8 mouse cellular contexts compared by ENCODE assay signal in the genomic region with DNA sequence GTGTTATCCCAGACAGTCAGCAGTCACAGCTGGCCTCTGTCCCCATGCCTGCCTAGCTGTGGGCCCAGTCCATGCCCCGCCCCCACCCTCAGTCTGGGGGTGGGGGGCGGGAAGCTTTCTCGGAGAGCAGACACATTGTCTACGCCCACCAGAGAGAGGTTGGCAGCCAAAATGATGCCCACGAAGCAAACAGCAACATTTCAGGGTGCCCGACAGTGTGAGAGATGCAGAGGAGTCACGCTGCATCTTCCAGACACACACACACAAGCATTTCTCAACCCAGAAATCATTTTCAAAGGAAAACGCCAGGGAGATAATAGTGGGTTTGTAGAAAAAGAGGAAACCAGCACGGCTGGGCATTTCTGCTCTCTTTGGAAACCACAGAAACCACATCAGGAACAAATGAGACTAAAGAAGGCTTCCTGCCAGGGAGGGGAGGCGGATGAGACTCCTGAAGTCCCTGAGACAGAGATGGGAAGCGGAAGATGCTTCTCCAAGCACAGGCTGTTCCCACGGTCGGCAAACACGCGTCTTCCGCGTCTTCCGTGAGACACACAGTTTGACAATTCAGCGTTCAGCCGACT.
DNase-seq lines count a peak whose midpoint lies in the region; ATAC-seq lines count a peak whose summit lies in the region.

No protein-coding gene starts in this region.

- H3K9me3 ChIP-seq in embryonic facial prominence, embryonic 13.5 days = no peaks in the 10 kb centered on the region
- no peaks in the 10 kb centered on the region for H3K9me3 ChIP-seq in hindbrain, embryonic 12.5 days (replicated peaks)

- WGBS in embryonic facial prominence, embryonic 13.5 days = 45% methylated on average over 20 of the region's 20 CpGs
- WGBS in hindbrain, embryonic 12.5 days = 61% methylated on average over 20 of the region's 20 CpGs

- intact Hi-C loops in left cerebral cortex, postnatal 36 days (cut with DNase I) = loop anchor here (5.0 to 10.0 kb wide), 2 partner anchors 65 to 152 kb away; partner anchors contain the start of gene Agap1

- H3K27me3 ChIP-seq in embryonic facial prominence, embryonic 13.5 days = no peaks in the 10 kb centered on the region
- no peaks in the 10 kb centered on the region; the same call in 1 of the 2 replicates for H3K27me3 ChIP-seq in hindbrain, embryonic 12.5 days

- H3K4me2 ChIP-seq in embryonic facial prominence, embryonic 13.5 days = peak overlapping the region; percentile 56
- 0 out of 2 replicates have a peak overlapping the region, but pooled peaks have one; percentile 6 for H3K4me2 ChIP-seq in hindbrain, embryonic 12.5 days (replicated peaks)

- no peak; the same call in 1 of the 2 replicates for ATAC-seq in embryonic facial prominence, embryonic 13.5 days (ENCODE audit: insufficient number of reproducible peaks, insufficient read depth, low FRiP score, low TSS enrichment, low read depth)
- ATAC-seq in hindbrain, embryonic 12.5 days (ENCODE audit: low FRiP score) = no peak

- H3K27ac ChIP-seq in embryonic facial prominence, embryonic 13.5 days = peak overlapping the region; percentile 57
- no peak overlapping the region for H3K27ac ChIP-seq in hindbrain, embryonic 12.5 days

- peak; percentile 37 to 59 for DNase-seq in lung, adult 18-20 months
- DNase-seq in lung, postnatal 14 days = no peak
- peak; percentile 59 to 68 for DNase-seq in left cerebral cortex, postnatal 36 days (ENCODE audit: low spot score in 2 of 2)
- peak; percentile 56 for DNase-seq in right cerebral cortex, postnatal 25 days
- DNase-seq in ovary, postnatal 36 days (ENCODE audit: low spot score) = no peak
- no peak for DNase-seq in natural killer cell, adult 2 months (ENCODE audit: low spot score in 2 of 2)

- peak overlapping the region; percentile 51; the same call in 1 of the 2 replicates for H3K9ac ChIP-seq in embryonic facial prominence, embryonic 13.5 days
- H3K9ac ChIP-seq in hindbrain, embryonic 12.5 days = no peak overlapping the region

- H3K4me3 ChIP-seq in embryonic facial prominence, embryonic 13.5 days = peak overlapping the region; percentile 30
- no peak overlapping the region for H3K4me3 ChIP-seq in hindbrain, embryonic 12.5 days

- peaks cover 27% of the 10 kb centered on the region for H3K4me1 ChIP-seq in embryonic facial prominence, embryonic 13.5 days
- H3K4me1 ChIP-seq in hindbrain, embryonic 12.5 days = peaks cover 10% of the 10 kb centered on the region

- no peaks in the 10 kb centered on the region for H3K36me3 ChIP-seq in embryonic facial prominence, embryonic 13.5 days
- no peaks in the 10 kb centered on the region for H3K36me3 ChIP-seq in hindbrain, embryonic 12.5 days

Comparison
In these comparisons a context has a peak if more than half of its experiments do, and no peak if none do; other contexts are left out.
1. DNase-seq: peak in lung, adult 18-20 months (2 of 2), left cerebral cortex, postnatal 36 days (2 of 2) and right cerebral cortex, postnatal 25 days (single experiment); none in lung, postnatal 14 days (single experiment), ovary, postnatal 36 days (single experiment) and natural killer cell, adult 2 months (0 of 2).